Comparison of ENCODE assay signal across 18 mouse cellular contexts in genomic region chr14:120390231-120390944, GRCm38 (mm10).
DNase-seq lines count a peak whose midpoint lies in the region; ATAC-seq and TF ChIP-seq lines count a peak whose summit lies in the region.
"Had no signal": no experiment of that assay in that cellular context is flagged by ENCODE, and none has a peak within 500 bp of the region (broad histone marks: within the 10 kb centered on the region; RNA-seq: fewer than 3 reads in every experiment).

No protein-coding gene starts in this region.

- intact Hi-C loops in left cerebral cortex, postnatal 4 days (cut with DNase I): loop anchor here (5.0 kb wide), 1 partner anchor 113 kb away; the partner anchor contains the start of gene Mbnl2

- H3K4me2 ChIP-seq in hindbrain, postnatal 0 days (ENCODE audit: low read depth, low read length): no peak overlapping the region
- no peak overlapping the region for H3K4me2 ChIP-seq in hindbrain, embryonic 14.5 days (replicated peaks)
- H3K4me2 ChIP-seq: forebrain, embryonic 15.5 days; heart, embryonic 12.5 days; lung, embryonic 15.5 days; neural tube, embryonic 12.5 days had no signal

- no peak overlapping the region for H3K27ac ChIP-seq in hindbrain, postnatal 0 days
- H3K27ac ChIP-seq in hindbrain, embryonic 14.5 days: no peak overlapping the region
- H3K27ac ChIP-seq in bone marrow, adult 2 months (ENCODE audit: control insufficient read depth, insufficient read depth, low read depth, low read length, poor library complexity): no peak overlapping the region
- no peak overlapping the region for H3K27ac ChIP-seq in limb, embryonic 10.5 days
- H3K27ac ChIP-seq: lung, embryonic 15.5 days; neural tube, embryonic 12.5 days had no signal

- no peak for TF ChIP-seq POLR2A in lung, adult 2 months (IDR thresholded peaks at IDR 0.05; ENCODE audit: borderline replicate concordance, extremely low read depth, low read depth, low read length)
- TF ChIP-seq POLR2A in bone marrow, adult 2 months (IDR thresholded peaks at IDR 0.05; ENCODE audit: borderline replicate concordance, control insufficient read depth, low read depth, low read length): no peak

- WGBS in hindbrain, postnatal 0 days: 94% methylated on average over 10 of the region's 10 CpGs
- 91% methylated on average over 10 of the region's 10 CpGs for WGBS in hindbrain, embryonic 14.5 days
- WGBS in lung, adult 2 months: 95% methylated on average over 10 of the region's 10 CpGs
- WGBS in bone marrow, adult 2 months: 88% methylated on average over 10 of the region's 10 CpGs
- 91% methylated on average over 10 of the region's 10 CpGs for WGBS in limb, embryonic 10.5 days

- H3K9me3 ChIP-seq in hindbrain, postnatal 0 days (ENCODE audit: low read length): no peaks in the 10 kb centered on the region
- no peaks in the 10 kb centered on the region for H3K9me3 ChIP-seq in hindbrain, embryonic 14.5 days (ENCODE audit: control insufficient read depth, low read length)
- no peaks in the 10 kb centered on the region for H3K9me3 ChIP-seq in limb, embryonic 10.5 days (replicated peaks)
- H3K9me3 ChIP-seq: forebrain, embryonic 15.5 days; lung, embryonic 15.5 days; neural tube, embryonic 12.5 days had no signal

- ATAC-seq in hindbrain, postnatal 0 days: no peak
- no peak for ATAC-seq in hindbrain, embryonic 14.5 days (ENCODE audit: low FRiP score)
- ATAC-seq: forebrain, embryonic 15.5 days; inflammation-experienced regulatory T-cells, adult 6 months had no signal

- peaks cover 2% of the 10 kb centered on the region; the same call in 1 of the 2 replicates for H3K36me3 ChIP-seq in hindbrain, postnatal 0 days (ENCODE audit: insufficient read depth, low read length)
- no peaks in the 10 kb centered on the region for H3K36me3 ChIP-seq in hindbrain, embryonic 14.5 days (replicated peaks; ENCODE audit: control insufficient read depth, insufficient read depth)
- peaks cover 33% of the 10 kb centered on the region for H3K36me3 ChIP-seq in limb, embryonic 10.5 days
- H3K36me3 ChIP-seq: forebrain, embryonic 15.5 days had no signal

- no peak overlapping the region for H3K9ac ChIP-seq in hindbrain, postnatal 0 days (replicated peaks; ENCODE audit: low read length)
- H3K9ac ChIP-seq in hindbrain, embryonic 14.5 days: no peak overlapping the region
- H3K9ac ChIP-seq: forebrain, embryonic 15.5 days; heart, embryonic 12.5 days; lung, embryonic 15.5 days had no signal

- H3K4me3 ChIP-seq in hindbrain, postnatal 0 days (ENCODE audit: low read length): no peak overlapping the region
- H3K4me3 ChIP-seq in hindbrain, embryonic 14.5 days (replicated peaks; ENCODE audit: low read length): no peak overlapping the region
- H3K4me3 ChIP-seq in lung, adult 2 months (replicated peaks; ENCODE audit: extremely low read depth, low read depth, low read length): no peak overlapping the region
- no peak overlapping the region for H3K4me3 ChIP-seq in bone marrow, adult 2 months (replicated peaks; ENCODE audit: control insufficient read depth, low read depth, low read length)
- H3K4me3 ChIP-seq in limb, embryonic 10.5 days: no peak overlapping the region
- H3K4me3 ChIP-seq: forebrain, embryonic 15.5 days; heart, embryonic 12.5 days; lung, embryonic 15.5 days; megakaryocyte, embryonic 14.5 days; neural tube, embryonic 12.5 days had no signal

- peak; percentile 23; the same call in 1 of the 2 replicates for TF ChIP-seq CTCF in hindbrain, postnatal 0 days (IDR thresholded peaks at IDR 0.05; ENCODE audit: low read depth)
- TF ChIP-seq CTCF in lung, adult 2 months (IDR thresholded peaks at IDR 0.05; ENCODE audit: insufficient read depth, low read length): peak; percentile 30; the same call in 1 of the 2 replicates
- peak; percentile 34; the same call in 1 of the 2 replicates for TF ChIP-seq CTCF in bone marrow, adult 2 months (IDR thresholded peaks at IDR 0.05; ENCODE audit: control insufficient read depth, insufficient read depth, low read length)

- H3K27me3 ChIP-seq in hindbrain, postnatal 0 days (ENCODE audit: insufficient read depth, low read length): no peaks in the 10 kb centered on the region
- H3K27me3 ChIP-seq in hindbrain, embryonic 14.5 days (ENCODE audit: control insufficient read depth, insufficient read depth, low read length): no peaks in the 10 kb centered on the region
- peaks cover 13% of the 10 kb centered on the region; the same call in 1 of the 2 replicates for H3K27me3 ChIP-seq in limb, embryonic 10.5 days (ENCODE audit: low read depth, poor library complexity, severe bottlenecking)
- H3K27me3 ChIP-seq: forebrain, embryonic 15.5 days; heart, embryonic 12.5 days; lung, embryonic 15.5 days; megakaryocyte, embryonic 14.5 days; neural tube, embryonic 12.5 days had no signal

- no peaks in the 10 kb centered on the region; the same call in 1 of the 2 replicates for H3K4me1 ChIP-seq in hindbrain, postnatal 0 days (ENCODE audit: insufficient read depth, low read length)
- H3K4me1 ChIP-seq in hindbrain, embryonic 14.5 days (replicated peaks; ENCODE audit: control insufficient read depth, insufficient read depth, low read length): 0 out of 2 replicates have a peak, but pooled peaks cover 5% of the 10 kb centered on the region
- H3K4me1 ChIP-seq in lung, adult 2 months (ENCODE audit: control insufficient read depth, insufficient read depth, low read length): peaks cover 20% of the 10 kb centered on the region
- no peaks in the 10 kb centered on the region for H3K4me1 ChIP-seq in bone marrow, adult 2 months (ENCODE audit: control insufficient read depth, insufficient read depth, low read length)
- peaks cover 11% of the 10 kb centered on the region for H3K4me1 ChIP-seq in limb, embryonic 10.5 days

- no peak for DNase-seq in hindbrain, postnatal 0 days (ENCODE audit: low spot score)
- DNase-seq in hindbrain, embryonic 14.5 days (ENCODE audit: low spot score): no peak
- no peak for DNase-seq in lung, adult 2 months
- no peak for DNase-seq in lung, adult 18-20 months
- DNase-seq in ES-CJ7 (ENCODE audit: low read depth, low spot score): peak; percentile 20
- no peak for DNase-seq in left cerebral cortex, postnatal 4 days
- DNase-seq in limb, embryonic 10.5 days (ENCODE audit: low spot score): no peak
- DNase-seq: adrenal gland, adult 8-10 months; cerebellum, adult 9-10 months; kidney, postnatal 14 days; thymus, postnatal 14 days had no signal
